Mouse (Mus musculus) cerebellum, adult 2 months (tissue): ENCODE results near the gene Klhl6. TPM values are rescaled to one million over a fixed set of nuclear protein-coding genes. Genes with fewer than 3 reads are reported as not detected.

Experiments
- DNase-seq, 2 experiments: peaks; one replicate each; pipeline ENCODE4 v3.0.0; 2021
- H3K27ac ChIP-seq: fragments of 200-500 bp; 2 replicates; pipeline ENCODE4 v1.5.1; 2012; ENCODE audit warnings: low read length, control low read depth, inconsistent platforms; ENCODE audit not compliant: insufficient read depth
- H3K27me3 ChIP-seq: fragments of 200-500 bp; 2 replicates; pipeline ENCODE4 v1.6.1; 2012; ENCODE audit warnings: inconsistent platforms, mild to moderate bottlenecking, low read length, moderate library complexity; ENCODE audit not compliant: control insufficient read depth, insufficient read depth
- H3K4me1 ChIP-seq: fragments of 200-500 bp; 2 replicates; pipeline ENCODE4 v1.6.1; 2011; ENCODE audit warnings: low read length; ENCODE audit not compliant: control insufficient read depth, insufficient read depth
- H3K4me3 ChIP-seq: fragments of 200-500 bp; replicated peaks from 2 replicates; pipeline ENCODE3; 2011; ENCODE audit warnings: mild to moderate bottlenecking, low read depth, low read length, control low read depth; ENCODE audit not compliant: insufficient read depth
- CTCF ChIP-seq: fragments of 200-500 bp; IDR thresholded peaks from 2 replicates; pipeline ENCODE4 v1.5.1; 2011; ENCODE audit warnings: low read depth, mild to moderate bottlenecking, control low read depth, low read length, moderate library complexity, borderline replicate concordance; ENCODE audit not compliant: insufficient read depth
- POLR2A ChIP-seq: fragments of 200-500 bp; IDR thresholded peaks from 2 replicates; pipeline ENCODE4 v1.6.1; 2011; ENCODE audit warnings: low read length, control low read depth, borderline replicate concordance; ENCODE audit not compliant: insufficient read depth
- WGBS: fragments of 180-500 bp; shearing (Covaris S2); methylation state at CpG from one replicate; pipeline ENCODE4 v1.1.7; 2018; 5-methylcytosine and 5-hydroxymethylcytosine counted together
- polyA plus RNA-seq: library from polyadenylated mRNA; depleted of rRNA; stranded (reverse); fragments of >200 nt; gene quantifications from 2 replicates; pipeline ENCODE4 v1.2.3, GENCODE M21; 2012

Gene Klhl6
- polyA plus RNA-seq, 1 experiment: 1.6 TPM

DNA sequence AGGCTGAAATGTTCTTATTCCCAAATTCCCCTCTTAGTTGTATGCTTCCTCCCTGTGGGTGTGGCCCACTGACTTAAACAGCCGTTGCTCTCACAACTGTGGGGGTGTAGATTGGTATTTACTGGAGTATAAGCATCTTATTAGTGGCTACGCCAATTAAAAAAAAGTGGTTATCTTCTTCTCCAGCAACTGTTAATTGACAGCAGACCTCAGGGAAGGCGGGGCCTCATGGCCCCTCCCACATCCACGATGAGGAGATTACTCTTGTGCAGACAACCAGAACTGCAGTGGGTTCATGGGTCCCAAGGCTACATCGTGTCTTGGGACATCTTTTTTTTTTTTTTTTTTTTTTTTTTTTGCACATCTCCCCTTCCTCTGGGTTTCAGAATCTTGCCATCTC is 5.6 kb downstream of the Klhl6 start:
- Histone ChIP-seq H3K27me3 (no peaks in the 10 kb centered on the region), H3K4me3 (no peak overlapping the region), H3K4me1 (no peaks in the 10 kb centered on the region), H3K27ac (no peak overlapping the region)
- TF ChIP-seq CTCF (no peak), POLR2A (no peak)
- WGBS: 69% methylated on average over 5 of the region's 5 CpGs
- DNase-seq: no peak

DNA sequence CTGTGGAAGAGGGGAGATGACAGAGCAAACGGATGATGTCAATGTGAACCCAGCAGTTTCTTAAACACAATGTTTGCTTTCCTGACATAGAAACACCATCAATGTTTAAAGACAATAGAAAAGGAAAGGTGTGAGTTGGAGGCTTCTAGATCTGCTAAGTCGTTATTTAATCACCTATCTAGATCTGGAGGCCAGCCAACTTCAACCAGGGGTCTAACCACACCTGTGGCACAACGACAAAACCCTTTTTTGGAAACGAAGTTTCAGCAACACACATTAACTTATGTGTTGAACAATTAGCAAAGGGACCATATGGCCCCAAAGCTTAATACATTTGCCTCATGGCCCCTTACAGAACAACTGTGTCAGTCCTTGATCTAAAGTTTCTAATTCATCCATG is 6.0 kb downstream of the Klhl6 start:
- no peaks in the 10 kb centered on the region for H3K27me3 ChIP-seq
- H3K27ac ChIP-seq: no peak overlapping the region
- TF ChIP-seq POLR2A (no peak), CTCF (no peak)
- DNase-seq: no peak
- 73% methylated on average over 4 of the region's 4 CpGs for WGBS
- H3K4me1 ChIP-seq: no peaks in the 10 kb centered on the region
- no peak overlapping the region for H3K4me3 ChIP-seq

DNA sequence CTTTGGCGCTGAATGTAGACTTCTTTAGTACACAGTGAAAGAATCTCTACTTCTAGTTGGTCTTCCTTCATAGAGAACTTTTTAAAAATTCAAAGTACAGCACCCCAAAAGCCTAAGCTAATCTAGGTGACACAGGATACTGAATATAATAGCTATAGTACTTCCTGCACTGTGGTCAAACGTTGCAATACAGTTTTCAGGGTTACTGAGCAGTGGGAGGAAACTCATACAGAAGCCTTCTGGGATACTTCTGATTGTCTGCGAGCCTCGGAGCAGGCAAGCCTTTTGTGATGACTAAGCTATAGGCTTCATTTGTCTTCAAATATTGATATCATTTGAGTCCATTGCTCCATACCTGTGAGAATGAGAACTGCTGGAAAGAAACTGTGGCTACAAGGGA is 7.4 kb downstream of the Klhl6 start:
- DNase-seq: no peak
- Histone ChIP-seq H3K4me3 (no peak overlapping the region), H3K27me3 (no peaks in the 10 kb centered on the region), H3K27ac (no peak overlapping the region), H3K4me1 (no peaks in the 10 kb centered on the region)
- WGBS: 82% methylated on average over 4 of the region's 4 CpGs
- TF ChIP-seq POLR2A (no peak), CTCF (no peak)

DNA sequence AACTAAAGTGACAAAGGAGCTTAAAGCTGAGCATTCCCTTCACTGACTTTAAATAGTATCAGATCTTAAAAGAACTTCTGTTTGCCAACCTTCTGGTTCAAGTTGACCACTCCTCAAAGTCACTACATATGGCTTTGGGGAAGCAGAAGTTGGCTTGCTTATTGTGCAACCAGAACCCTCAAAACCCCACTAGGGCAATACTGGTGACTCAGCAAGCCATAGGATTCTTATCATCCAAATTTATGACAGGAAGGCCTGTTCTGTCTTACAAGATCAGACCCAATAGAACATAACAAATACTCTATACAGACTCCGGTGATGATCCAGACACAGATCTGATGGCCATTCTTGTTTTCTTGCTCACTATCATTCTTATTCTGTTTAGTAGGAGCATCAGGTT is 9.4 kb downstream of the Klhl6 start:
- no peaks in the 10 kb centered on the region for H3K4me1 ChIP-seq
- H3K27ac ChIP-seq: no peak overlapping the region
- H3K27me3 ChIP-seq: no peaks in the 10 kb centered on the region
- DNase-seq: no peak
- no peak overlapping the region for H3K4me3 ChIP-seq
- TF ChIP-seq POLR2A (no peak), CTCF (no peak)
- WGBS: 95% methylated on average over 1 of the region's 1 CpGs

DNA sequence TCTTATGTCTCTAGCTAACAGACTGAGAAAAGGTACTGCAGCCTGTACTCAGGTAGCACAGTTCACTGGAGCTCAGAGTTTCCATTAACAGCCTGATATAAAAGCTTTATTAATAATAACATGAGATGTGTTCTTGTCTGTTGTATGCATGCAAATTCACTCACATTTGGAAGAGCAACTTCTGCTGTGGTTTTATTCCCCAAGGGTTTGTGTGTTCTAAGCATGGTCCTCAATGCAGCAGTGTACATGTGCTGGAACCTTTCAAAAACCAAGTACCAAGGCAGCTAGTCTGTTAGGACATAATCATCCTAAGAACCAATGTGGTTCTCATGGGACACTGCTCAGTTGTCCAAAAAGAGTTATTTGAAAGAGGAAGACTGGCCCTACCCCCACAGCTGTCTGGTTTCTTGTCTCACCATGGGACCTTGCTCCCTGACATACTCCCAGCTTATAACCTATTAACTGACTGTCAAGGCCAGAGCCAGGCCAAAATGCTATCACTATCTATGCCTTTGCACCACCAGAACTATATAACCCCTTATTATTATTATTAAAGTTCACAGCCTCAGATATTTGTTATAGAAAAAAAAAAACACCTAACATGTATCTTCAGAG is 10.0 kb downstream of the Klhl6 start:
- Histone ChIP-seq H3K4me1 (no peaks in the 10 kb centered on the region), H3K27ac (no peak overlapping the region), H3K4me3 (no peak overlapping the region), H3K27me3 (no peaks in the 10 kb centered on the region)
- TF ChIP-seq POLR2A: no peak
- no peak for TF ChIP-seq CTCF
- DNase-seq: no peak

DNA sequence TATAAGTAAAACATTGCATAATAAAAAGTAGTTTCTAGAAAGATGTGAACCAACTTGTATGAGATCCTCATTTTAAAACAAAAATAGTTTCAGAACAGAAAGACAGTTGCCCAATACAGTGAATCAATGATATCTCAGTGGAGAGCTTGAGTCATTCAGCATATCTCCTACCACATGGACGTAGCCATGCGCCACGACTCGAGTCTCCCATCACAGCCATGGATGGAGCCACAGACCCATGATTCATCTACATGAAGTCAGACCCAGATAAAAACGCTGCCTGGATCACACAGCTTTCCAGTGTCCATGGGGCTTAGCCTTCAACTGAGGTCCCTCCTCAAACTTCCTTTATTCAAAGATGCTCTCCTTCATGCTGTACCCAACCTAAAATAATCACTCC is 13.3 kb downstream of the Klhl6 start:
- no peaks in the 10 kb centered on the region for H3K4me1 ChIP-seq
- WGBS: 90% methylated on average over 5 of the region's 5 CpGs
- TF ChIP-seq POLR2A (no peak), CTCF (no peak)
- H3K4me3 ChIP-seq: no peak overlapping the region
- H3K27ac ChIP-seq: no peak overlapping the region
- DNase-seq: no peak
- H3K27me3 ChIP-seq: no peaks in the 10 kb centered on the region

DNA sequence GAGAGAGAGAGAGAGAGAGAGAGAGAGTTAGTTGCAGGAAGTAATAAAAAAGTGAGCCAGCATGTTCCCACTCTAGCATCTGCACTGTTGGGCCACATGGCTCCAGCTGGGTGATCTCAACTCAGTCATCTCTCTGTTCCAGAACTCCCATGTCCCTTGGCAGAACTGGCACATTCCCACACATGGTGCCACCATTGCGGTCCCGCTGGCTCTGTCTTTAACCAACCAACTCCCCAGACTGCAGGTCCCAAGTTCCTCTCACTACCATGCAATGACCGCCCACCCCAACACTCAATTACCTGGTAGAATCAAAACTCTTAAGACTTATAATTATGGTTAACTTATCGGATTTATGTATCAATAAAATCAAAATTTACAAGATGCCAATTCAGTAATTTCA is 14.2 kb downstream of the Klhl6 start:
- Histone ChIP-seq H3K27ac (no peak overlapping the region), H3K4me1 (no peaks in the 10 kb centered on the region; the same call in 1 of the 2 replicates), H3K4me3 (no peak overlapping the region), H3K27me3 (no peaks in the 10 kb centered on the region)
- TF ChIP-seq POLR2A: no peak
- TF ChIP-seq CTCF: no peak
- 82% methylated on average over 4 of the region's 4 CpGs for whole genome bisulfite sequencing
- DNase-seq: no peak

DNA sequence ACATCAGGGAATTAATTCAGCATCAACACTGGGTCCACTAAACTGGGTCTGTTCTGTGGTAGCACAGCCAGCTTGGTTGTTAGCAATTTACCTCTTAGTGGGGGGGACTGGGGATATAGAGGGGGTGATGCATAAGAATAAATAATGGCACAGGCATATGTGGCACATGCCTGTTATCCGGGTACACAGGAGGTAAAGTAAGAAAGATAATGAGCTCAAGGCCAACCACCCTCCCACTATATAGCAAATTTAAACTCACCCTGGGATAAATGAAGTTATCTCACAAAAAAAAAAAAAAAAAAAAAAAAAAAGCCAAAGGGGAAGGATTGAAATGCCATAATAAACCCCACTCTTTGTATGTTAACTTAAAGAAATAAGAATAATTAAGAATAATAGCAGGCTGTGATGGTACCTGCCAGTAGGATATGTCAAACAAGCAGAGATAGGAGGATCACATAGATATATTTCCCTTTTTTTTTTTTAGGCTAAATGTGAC is 14.9 kb downstream of the Klhl6 start:
- Histone ChIP-seq H3K27me3 (no peaks in the 10 kb centered on the region), H3K4me1 (no peaks in the 10 kb centered on the region; the same call in 1 of the 2 replicates), H3K27ac (no peak overlapping the region), H3K4me3 (no peak overlapping the region)
- TF ChIP-seq CTCF (no peak), POLR2A (no peak)
- no peak for DNase-seq
- 97% methylated on average over 1 of the region's 1 CpGs for WGBS

DNA sequence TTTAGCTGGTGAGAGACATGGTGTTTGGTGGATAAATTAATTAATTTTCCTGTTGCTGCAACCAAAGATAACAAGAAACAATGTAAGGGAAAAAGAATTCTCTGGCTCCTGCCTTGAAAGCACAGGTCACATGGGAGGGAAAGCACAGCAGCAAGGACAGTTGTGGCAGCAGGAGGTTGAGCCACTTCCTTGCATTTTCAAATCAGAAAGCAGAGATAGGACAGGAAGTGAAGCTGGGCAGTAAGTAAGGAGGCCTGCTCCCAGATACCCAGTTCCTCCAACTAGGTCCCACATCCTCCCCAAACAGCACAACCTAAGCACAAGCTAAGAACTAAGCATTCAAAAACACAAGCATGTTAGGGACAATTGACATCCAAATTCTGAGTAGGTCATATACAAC is 15.9 kb downstream of the Klhl6 start:
- Histone ChIP-seq H3K4me1 (no peaks in the 10 kb centered on the region; the same call in 1 of the 2 replicates), H3K27me3 (no peaks in the 10 kb centered on the region), H3K4me3 (no peak overlapping the region), H3K27ac (no peak overlapping the region)
- TF ChIP-seq POLR2A (no peak), CTCF (no peak)
- DNase-seq: no peak
